Mouse (Mus musculus): ENCODE measurements around the gene Tprn. TPM values are rescaled to one million over a fixed set of nuclear protein-coding genes. Genes with fewer than 3 reads are reported as not detected.

The Tprn gene
- polyA plus RNA-seq, 1 experiment from 2014 or later: 3.3 TPM

DNA sequence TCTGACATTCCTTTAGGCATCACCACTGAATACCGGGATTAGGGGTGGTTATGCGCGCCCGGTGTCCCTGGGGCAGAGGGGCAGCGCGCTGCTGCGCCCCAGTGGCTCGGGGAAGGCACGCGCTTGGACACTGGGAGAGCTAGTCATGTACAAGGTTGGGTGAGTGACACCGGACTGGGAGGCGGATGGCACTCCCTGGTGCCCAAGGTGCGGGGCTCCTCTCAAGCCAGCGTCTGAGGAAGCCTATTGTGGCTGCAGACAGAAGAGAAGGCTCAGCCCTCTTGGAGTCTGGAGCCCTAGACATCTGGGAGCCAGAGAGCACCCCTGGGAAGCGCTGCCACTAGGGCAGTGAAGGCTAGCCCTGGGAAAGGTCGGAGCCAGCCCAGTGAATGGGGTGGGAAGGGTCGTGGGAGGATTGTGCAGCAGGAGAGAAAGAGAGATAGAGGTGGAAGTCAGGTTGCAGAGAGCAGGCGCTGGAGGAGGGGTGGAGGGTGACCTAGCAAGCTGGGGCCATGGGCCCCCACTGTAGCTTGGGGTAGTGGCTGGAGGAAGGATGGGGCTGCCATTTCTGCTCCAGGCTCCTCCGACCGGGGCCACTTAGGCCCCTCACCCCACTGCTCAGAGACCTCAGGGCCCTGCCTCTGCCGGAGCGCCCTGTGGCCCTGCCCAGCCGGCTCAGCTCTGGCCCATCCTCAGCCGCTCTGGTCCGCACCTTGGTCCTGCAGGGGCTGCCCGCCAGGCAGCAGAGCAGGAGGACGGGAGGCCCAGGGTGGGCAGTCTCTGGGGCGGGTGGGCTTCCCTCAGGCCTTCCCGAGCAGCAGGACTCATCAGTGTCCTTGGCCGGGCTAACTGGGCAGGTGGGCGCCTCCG is 29.0 kb downstream of the Tprn start:
- H3K27ac ChIP-seq (ENCODE audit: low read depth, low read length): no peak overlapping the region
- no peak overlapping the region for H3K9ac ChIP-seq (ENCODE audit: low read depth, low read length)
- H3K27me3 ChIP-seq (ENCODE audit: control insufficient read depth, insufficient read depth, low read length): peaks cover 88% of the 10 kb centered on the region
- WGBS (ENCODE audit: insufficient replicate concordance): 11% methylated on average over 31 of the region's 32 CpGs
- peak overlapping the region; percentile 31 for H3K4me3 ChIP-seq (ENCODE audit: low read depth, low read length)
- no peaks in the 10 kb centered on the region for H3K9me3 ChIP-seq (replicated peaks; ENCODE audit: control insufficient read depth, low read length)
- ATAC-seq (replicated peaks; ENCODE audit: insufficient number of reproducible peaks, low FRiP score, low TSS enrichment): 0 out of 2 replicates have a peak, but pooled peaks have one; percentile 7
- no peaks in the 10 kb centered on the region for H3K36me3 ChIP-seq (ENCODE audit: control insufficient read depth, insufficient read depth, low read length)
- H3K4me1 ChIP-seq (ENCODE audit: control insufficient read depth, insufficient read depth, low read length): peaks cover 16% of the 10 kb centered on the region; the same call in 1 of the 2 replicates
- peak overlapping the region; percentile 58 for H3K4me2 ChIP-seq

DNA sequence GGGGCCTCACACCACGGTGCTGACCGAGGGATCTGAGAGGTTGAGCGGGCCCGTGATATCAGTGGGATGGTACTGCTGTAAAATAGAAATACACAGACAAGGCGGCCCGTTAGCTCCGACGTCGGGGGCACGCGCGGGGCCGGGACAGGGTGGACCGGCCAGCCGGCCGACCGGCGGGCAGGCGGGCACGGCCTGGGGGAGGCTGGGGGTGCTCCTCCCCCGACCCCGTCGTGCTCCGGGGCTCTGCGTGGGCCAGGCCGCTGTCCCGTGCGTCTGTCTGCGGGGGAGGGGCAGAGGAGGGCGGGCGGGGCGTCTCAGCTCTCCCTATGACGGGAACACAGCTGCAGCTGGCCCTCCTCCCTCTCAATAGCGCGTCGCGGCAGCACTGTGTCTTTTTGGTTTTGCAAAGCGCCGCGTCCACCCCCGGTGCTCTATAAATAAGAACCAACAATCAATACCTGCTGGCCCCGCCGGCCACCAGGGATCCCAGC is 29.7 kb downstream of the Tprn start:
- Histone ChIP-seq H3K9me3 (replicated peaks; ENCODE audit: control insufficient read depth, low read length) (no peaks in the 10 kb centered on the region), H3K9ac (ENCODE audit: low read depth, low read length) (0 out of 2 replicates have a peak overlapping the region, but pooled peaks have one; percentile 22), H3K27me3 (ENCODE audit: control insufficient read depth, insufficient read depth, low read length) (peaks cover 94% of the 10 kb centered on the region), H3K4me1 (ENCODE audit: control insufficient read depth, insufficient read depth, low read length) (peaks cover 13% of the 10 kb centered on the region; the same call in 1 of the 2 replicates), H3K4me2 (peak overlapping the region; percentile 58), H3K27ac (ENCODE audit: low read depth, low read length) (no peak overlapping the region), H3K36me3 (ENCODE audit: control insufficient read depth, insufficient read depth, low read length) (no peaks in the 10 kb centered on the region), H3K4me3 (ENCODE audit: low read depth, low read length) (peak overlapping the region; percentile 31)
- 6% methylated on average over 38 of the region's 43 CpGs for WGBS (ENCODE audit: insufficient replicate concordance)
- 0 out of 2 replicates have a peak, but pooled peaks have one; percentile 8 for ATAC-seq (replicated peaks; ENCODE audit: insufficient number of reproducible peaks, low FRiP score, low TSS enrichment)

DNA sequence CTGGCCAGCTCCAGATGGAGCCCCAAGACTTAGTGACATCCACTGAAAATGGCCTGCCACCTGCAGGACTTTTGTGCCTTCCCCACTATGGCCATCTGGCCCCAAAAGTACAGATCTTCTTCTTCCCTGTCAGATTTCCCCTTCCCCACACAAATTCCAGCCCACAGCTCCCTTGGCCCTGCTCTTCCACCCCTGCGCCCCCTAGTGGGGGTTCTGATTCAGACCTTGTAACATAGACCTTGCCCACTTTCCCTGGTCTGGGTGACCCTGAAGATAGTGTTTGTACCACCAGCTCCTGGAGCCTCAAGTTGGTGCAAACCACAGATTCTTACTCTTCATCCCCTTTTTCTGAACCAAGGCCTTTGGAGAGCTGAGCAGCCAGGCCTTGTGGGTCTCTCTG is 30.4 kb downstream of the Tprn start:
- 0% methylated on average over 1 of the region's 1 CpGs for WGBS (ENCODE audit: insufficient replicate concordance)
- no peaks in the 10 kb centered on the region for H3K36me3 ChIP-seq (ENCODE audit: control insufficient read depth, insufficient read depth, low read length)
- no peak overlapping the region for H3K4me2 ChIP-seq
- no peak for ATAC-seq (replicated peaks; ENCODE audit: insufficient number of reproducible peaks, low FRiP score, low TSS enrichment)
- no peak overlapping the region for H3K9ac ChIP-seq (ENCODE audit: low read depth, low read length)
- H3K4me1 ChIP-seq (ENCODE audit: control insufficient read depth, insufficient read depth, low read length): peaks cover 13% of the 10 kb centered on the region; the same call in 1 of the 2 replicates
- H3K4me3 ChIP-seq (ENCODE audit: low read depth, low read length): peak overlapping the region; percentile 31; the same call in 1 of the 2 replicates
- peaks cover 97% of the 10 kb centered on the region for H3K27me3 ChIP-seq (ENCODE audit: control insufficient read depth, insufficient read depth, low read length)
- H3K27ac ChIP-seq (ENCODE audit: low read depth, low read length): no peak overlapping the region
- no peaks in the 10 kb centered on the region for H3K9me3 ChIP-seq (replicated peaks; ENCODE audit: control insufficient read depth, low read length)

DNA sequence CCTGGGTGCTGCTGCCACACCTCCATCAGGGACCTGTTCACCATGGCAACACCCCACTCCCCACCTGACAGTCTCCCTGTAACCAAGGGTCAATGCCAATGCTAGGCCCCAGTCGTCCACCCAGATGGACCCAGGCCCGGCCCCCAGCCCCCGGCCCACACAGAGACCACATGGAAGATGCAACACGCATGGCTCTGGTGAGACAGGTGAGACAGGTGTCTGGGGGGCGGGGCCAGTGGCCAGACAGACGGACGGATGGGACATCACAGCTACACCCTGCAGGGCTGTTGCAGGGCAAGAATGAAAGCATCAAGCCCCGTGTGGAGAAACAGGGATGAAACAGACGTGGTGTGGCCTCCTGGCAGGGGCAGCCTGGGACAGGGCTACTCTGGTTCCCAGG is 31.3 kb downstream of the Tprn start:
- ATAC-seq (replicated peaks; ENCODE audit: insufficient number of reproducible peaks, low FRiP score, low TSS enrichment): no peak
- H3K4me3 ChIP-seq (ENCODE audit: low read depth, low read length): no peak overlapping the region
- H3K9ac ChIP-seq (ENCODE audit: low read depth, low read length): no peak overlapping the region
- no peaks in the 10 kb centered on the region for H3K36me3 ChIP-seq (ENCODE audit: control insufficient read depth, insufficient read depth, low read length)
- H3K27me3 ChIP-seq (ENCODE audit: control insufficient read depth, insufficient read depth, low read length): peaks cover 95% of the 10 kb centered on the region
- no peak overlapping the region for H3K4me2 ChIP-seq
- H3K4me1 ChIP-seq (ENCODE audit: control insufficient read depth, insufficient read depth, low read length): peaks cover 13% of the 10 kb centered on the region; the same call in 1 of the 2 replicates
- H3K27ac ChIP-seq (ENCODE audit: low read depth, low read length): no peak overlapping the region
- WGBS (ENCODE audit: insufficient replicate concordance): 68% methylated on average over 9 of the region's 9 CpGs
- no peaks in the 10 kb centered on the region for H3K9me3 ChIP-seq (replicated peaks; ENCODE audit: control insufficient read depth, low read length)

DNA sequence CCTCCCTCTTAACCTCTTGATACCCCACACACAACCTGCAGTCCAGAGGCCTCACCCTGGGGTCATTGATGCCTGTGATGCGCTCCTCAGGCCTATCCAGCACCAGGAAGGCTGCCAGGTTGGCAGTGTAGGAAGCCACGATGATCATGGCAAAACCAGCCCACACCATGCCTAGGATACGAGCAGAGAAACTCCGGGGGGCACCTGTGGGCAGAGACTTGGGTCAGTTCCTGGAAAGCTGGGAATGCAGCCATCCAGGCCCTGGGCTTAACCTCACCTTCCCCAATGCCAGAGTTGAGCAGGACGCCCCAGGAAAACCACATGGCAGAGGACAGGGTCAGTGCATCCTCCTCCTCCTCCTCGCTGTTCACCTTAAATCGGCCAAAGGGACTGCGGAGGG is 34.7 kb downstream of the Tprn start:
- ATAC-seq (replicated peaks; ENCODE audit: insufficient number of reproducible peaks, low FRiP score, low TSS enrichment): no peak
- peaks cover 61% of the 10 kb centered on the region for H3K27me3 ChIP-seq (ENCODE audit: control insufficient read depth, insufficient read depth, low read length)
- 67% methylated on average over 8 of the region's 8 CpGs for WGBS (ENCODE audit: insufficient replicate concordance)
- H3K9me3 ChIP-seq (replicated peaks; ENCODE audit: control insufficient read depth, low read length): no peaks in the 10 kb centered on the region
- no peak overlapping the region for H3K9ac ChIP-seq (ENCODE audit: low read depth, low read length)
- H3K27ac ChIP-seq (ENCODE audit: low read depth, low read length): no peak overlapping the region
- no peaks in the 10 kb centered on the region for H3K36me3 ChIP-seq (ENCODE audit: control insufficient read depth, insufficient read depth, low read length)
- peaks cover 5% of the 10 kb centered on the region; the same call in 1 of the 2 replicates for H3K4me1 ChIP-seq (ENCODE audit: control insufficient read depth, insufficient read depth, low read length)
- H3K4me3 ChIP-seq (ENCODE audit: low read depth, low read length): no peak overlapping the region
- no peak overlapping the region for H3K4me2 ChIP-seq

DNA sequence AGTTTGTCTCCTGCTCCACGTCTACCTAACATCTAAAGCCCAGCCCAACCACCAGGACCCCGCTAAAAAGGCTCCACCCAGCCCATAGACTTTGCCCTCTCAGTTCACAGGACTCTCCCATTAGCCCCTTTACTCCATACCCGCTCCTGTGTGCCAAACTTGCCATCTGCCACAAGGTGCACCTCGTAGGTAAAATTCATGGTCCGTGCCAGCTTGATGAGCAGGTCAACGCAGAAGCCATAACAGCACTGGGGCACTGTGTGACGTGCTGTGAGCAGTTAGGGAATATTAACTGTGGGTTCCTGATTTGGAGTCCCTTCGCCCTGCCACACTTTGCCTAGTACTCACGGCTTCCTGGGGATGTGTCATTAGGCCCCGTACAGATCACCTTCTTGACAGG is 35.6 kb downstream of the Tprn start:
- H3K27me3 ChIP-seq (ENCODE audit: control insufficient read depth, insufficient read depth, low read length): peaks cover 56% of the 10 kb centered on the region
- no peaks in the 10 kb centered on the region for H3K9me3 ChIP-seq (replicated peaks; ENCODE audit: control insufficient read depth, low read length)
- H3K4me2 ChIP-seq: no peak overlapping the region
- H3K4me1 ChIP-seq (ENCODE audit: control insufficient read depth, insufficient read depth, low read length): no peaks in the 10 kb centered on the region
- no peak overlapping the region for H3K9ac ChIP-seq (ENCODE audit: low read depth, low read length)
- WGBS (ENCODE audit: insufficient replicate concordance): 77% methylated on average over 10 of the region's 10 CpGs
- H3K4me3 ChIP-seq (ENCODE audit: low read depth, low read length): no peak overlapping the region
- no peak overlapping the region for H3K27ac ChIP-seq (ENCODE audit: low read depth, low read length)
- no peak for ATAC-seq (replicated peaks; ENCODE audit: insufficient number of reproducible peaks, low FRiP score, low TSS enrichment)
- no peaks in the 10 kb centered on the region for H3K36me3 ChIP-seq (ENCODE audit: control insufficient read depth, insufficient read depth, low read length)

DNA sequence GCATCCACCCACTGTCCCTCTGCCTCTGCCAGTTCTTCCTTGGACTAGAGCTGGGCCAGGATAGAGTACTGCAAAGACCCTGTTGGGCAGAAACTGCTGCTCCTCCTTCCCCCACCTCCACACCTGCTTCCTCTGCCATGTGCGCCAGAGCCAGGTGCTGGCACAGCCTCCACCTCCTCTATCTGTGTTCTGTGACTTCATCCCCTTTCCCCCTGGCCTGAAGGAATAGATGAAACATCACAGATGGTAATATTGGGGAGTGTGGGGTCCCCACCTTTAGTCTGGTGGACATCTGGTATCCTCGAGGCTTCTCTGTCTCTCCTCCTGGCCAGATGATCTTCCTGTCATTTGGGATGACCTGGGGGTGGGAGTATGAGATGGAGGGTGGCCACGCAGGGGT is 41.0 kb downstream of the Tprn start:
- Histone ChIP-seq H3K9ac (ENCODE audit: low read depth, low read length) (no peak overlapping the region), H3K4me3 (ENCODE audit: low read depth, low read length) (no peak overlapping the region), H3K27me3 (ENCODE audit: control insufficient read depth, insufficient read depth, low read length) (peaks cover 54% of the 10 kb centered on the region), H3K36me3 (ENCODE audit: control insufficient read depth, insufficient read depth, low read length) (no peaks in the 10 kb centered on the region), H3K27ac (ENCODE audit: low read depth, low read length) (no peak overlapping the region), H3K9me3 (replicated peaks; ENCODE audit: control insufficient read depth, low read length) (no peaks in the 10 kb centered on the region), H3K4me1 (ENCODE audit: control insufficient read depth, insufficient read depth, low read length) (no peaks in the 10 kb centered on the region), H3K4me2 (no peak overlapping the region)
- ATAC-seq (replicated peaks; ENCODE audit: insufficient number of reproducible peaks, low FRiP score, low TSS enrichment): no peak
- 64% methylated on average over 3 of the region's 3 CpGs for WGBS (ENCODE audit: insufficient replicate concordance)

DNA sequence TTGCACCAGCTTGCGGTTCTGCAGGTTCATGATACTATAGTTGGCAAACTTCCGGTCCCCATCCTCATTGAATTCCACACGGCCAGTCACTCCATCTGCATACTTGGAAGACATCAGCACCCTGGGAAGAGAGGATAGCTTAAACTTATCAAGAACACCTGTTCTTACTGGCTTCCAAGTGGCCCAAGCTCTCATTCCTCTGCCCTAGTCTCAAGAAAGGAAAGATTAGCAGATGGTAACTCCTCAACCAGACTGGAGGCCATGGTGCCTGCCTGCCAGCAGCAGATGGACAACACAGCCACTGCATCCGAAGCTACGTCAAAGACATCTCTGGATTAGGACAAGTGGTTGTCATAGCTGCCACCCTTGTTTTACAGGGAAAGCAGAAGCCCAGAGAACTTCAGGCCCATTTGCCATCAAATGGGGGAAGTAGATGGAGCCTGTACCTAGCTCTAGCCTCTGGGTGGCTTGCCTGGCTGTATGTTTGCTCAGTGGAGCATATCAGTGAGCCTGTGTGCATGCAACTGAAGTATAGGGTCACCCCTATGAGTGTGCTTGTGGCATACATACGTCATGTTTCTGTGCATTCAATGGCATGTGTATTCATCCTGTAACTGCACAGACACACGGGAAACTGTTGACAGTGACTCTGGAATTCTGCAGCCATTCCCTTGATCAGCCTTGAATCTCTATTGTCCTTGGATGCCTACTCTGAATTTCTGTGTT is 41.7 kb downstream of the Tprn start:
- no peaks in the 10 kb centered on the region for H3K36me3 ChIP-seq (ENCODE audit: control insufficient read depth, insufficient read depth, low read length)
- H3K9me3 ChIP-seq (replicated peaks; ENCODE audit: control insufficient read depth, low read length): no peaks in the 10 kb centered on the region
- no peak overlapping the region for H3K4me3 ChIP-seq (ENCODE audit: low read depth, low read length)
- H3K27ac ChIP-seq (ENCODE audit: low read depth, low read length): no peak overlapping the region
- ATAC-seq (replicated peaks; ENCODE audit: insufficient number of reproducible peaks, low FRiP score, low TSS enrichment): no peak
- H3K4me2 ChIP-seq: peak overlapping the region; percentile 76; the same call in 1 of the 2 replicates
- no peaks in the 10 kb centered on the region for H3K4me1 ChIP-seq (ENCODE audit: control insufficient read depth, insufficient read depth, low read length)
- 72% methylated on average over 7 of the region's 7 CpGs for WGBS (ENCODE audit: insufficient replicate concordance)
- peaks cover 60% of the 10 kb centered on the region for H3K27me3 ChIP-seq (ENCODE audit: control insufficient read depth, insufficient read depth, low read length)
- no peak overlapping the region for H3K9ac ChIP-seq (ENCODE audit: low read depth, low read length)
